Mouse (Mus musculus) layer of hippocampus, adult 9-11 months (tissue): ENCODE measurements around the gene Snu13.

Experiments
- DNase-seq: peaks from one replicate; pipeline ENCODE4 v3.0.0; 2022

The Snu13 gene

GRCm38 (mm10) chr15:82023965-82024635 is 23.3 kb downstream of the Snu13 start:
- DNase-seq = no peak

GRCm38 (mm10) chr15:82022535-82023088 is 24.8 kb downstream of the Snu13 start:
- no peak for DNase-seq

GRCm38 (mm10) chr15:82019288-82019687 is 28.1 kb downstream of the Snu13 start:
- DNase-seq = no peak

- DNase-seq = no peak
These were observed 29.9 kb downstream of the Snu13 start for GRCm38 (mm10) chr15:82017461-82017860.

GRCm38 (mm10) chr15:82016830-82017229 is 30.6 kb downstream of the Snu13 start:
- no peak for DNase-seq

GRCm38 (mm10) chr15:82016101-82016808 is 31.1 kb downstream of the Snu13 start:
- DNase-seq = peak; percentile 99

- DNase-seq = no peak
These were observed 31.9 kb downstream of the Snu13 start for GRCm38 (mm10) chr15:82015392-82016100.

- no peak for DNase-seq
These were observed 32.5 kb downstream of the Snu13 start for GRCm38 (mm10) chr15:82014745-82015391.

- DNase-seq = no peak
These were observed 35.5 kb downstream of the Snu13 start for GRCm38 (mm10) chr15:82011947-82012346.

GRCm38 (mm10) chr15:82004257-82004656 is 43.1 kb downstream of the Snu13 start:
- DNase-seq = no peak

- DNase-seq = no peak
These were observed 53.4 kb downstream of the Snu13 start for GRCm38 (mm10) chr15:81993992-81994391.

- no peak for DNase-seq
These were observed 56.8 kb downstream of the Snu13 start for GRCm38 (mm10) chr15:81990549-81990948.
